Mouse (Mus musculus) thymus, postnatal 36 days (tissue): ENCODE results near the gene Myo10.

ENCODE experiments used
- DNase-seq, 2 experiments: peaks; one replicate each; pipeline ENCODE4 v3.0.0; 2022; ENCODE audit warnings: mixed read lengths in 2 of 2

Gene Myo10

DNA sequence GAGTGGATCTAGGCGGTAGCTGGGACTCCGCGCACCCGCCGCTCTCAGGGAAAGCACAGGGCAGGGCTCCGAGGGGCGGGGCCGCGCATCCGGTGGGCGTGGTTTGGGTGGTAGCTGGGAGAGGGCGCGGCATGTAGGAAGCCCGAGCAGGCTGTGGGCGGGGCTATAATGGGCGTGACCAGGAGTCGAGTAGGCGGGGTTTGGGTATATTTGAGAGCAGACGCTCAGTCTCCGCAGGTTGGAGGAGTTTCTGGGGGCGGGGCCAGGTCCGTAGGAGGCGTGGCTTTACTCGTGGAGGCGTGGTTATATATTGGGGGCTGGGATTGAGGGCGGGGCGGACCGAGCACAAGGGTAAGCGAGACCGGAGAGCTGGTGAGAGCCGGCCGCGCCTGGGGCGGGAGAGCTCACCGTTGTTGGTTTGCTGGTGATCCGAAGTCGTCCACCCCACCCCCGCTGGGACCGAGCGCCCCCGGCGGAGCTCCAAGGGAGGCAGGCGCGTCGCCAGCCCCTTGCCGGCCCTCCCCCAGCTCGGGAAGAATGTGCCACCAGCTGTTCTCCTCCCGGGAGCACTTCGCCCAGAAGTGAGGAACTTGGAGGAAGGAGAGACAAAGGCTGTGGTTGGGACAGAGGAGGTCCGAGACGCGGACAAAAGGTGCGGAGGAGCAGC lies at the start of gene Myo10:
Gene Myo10, plus strand, starts transcription at position 326 of the 667 bp plus-strand sequence.
- DNase-seq: peak; percentile 100

DNA sequence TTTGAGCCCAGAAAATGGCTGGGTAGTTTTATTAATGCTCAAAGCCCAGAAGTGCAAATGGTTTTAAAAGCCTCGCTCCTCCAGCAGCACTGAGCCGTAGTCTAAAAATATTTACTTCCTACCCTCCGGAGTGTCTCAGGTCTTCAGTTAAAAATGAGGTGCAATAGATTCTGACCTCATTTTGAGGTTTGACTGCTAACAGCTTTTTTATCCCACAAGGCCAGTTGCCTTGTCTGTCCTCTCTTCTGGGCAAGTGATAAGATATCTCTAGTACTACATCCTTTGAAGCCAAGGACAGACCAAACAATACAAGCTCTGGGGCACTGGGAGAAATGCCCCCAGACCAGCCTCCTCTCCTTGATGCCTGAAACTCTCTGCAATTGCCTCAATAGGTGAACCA lies 49.2 kb upstream of the Myo10 start:
- DNase-seq: no peak

DNA sequence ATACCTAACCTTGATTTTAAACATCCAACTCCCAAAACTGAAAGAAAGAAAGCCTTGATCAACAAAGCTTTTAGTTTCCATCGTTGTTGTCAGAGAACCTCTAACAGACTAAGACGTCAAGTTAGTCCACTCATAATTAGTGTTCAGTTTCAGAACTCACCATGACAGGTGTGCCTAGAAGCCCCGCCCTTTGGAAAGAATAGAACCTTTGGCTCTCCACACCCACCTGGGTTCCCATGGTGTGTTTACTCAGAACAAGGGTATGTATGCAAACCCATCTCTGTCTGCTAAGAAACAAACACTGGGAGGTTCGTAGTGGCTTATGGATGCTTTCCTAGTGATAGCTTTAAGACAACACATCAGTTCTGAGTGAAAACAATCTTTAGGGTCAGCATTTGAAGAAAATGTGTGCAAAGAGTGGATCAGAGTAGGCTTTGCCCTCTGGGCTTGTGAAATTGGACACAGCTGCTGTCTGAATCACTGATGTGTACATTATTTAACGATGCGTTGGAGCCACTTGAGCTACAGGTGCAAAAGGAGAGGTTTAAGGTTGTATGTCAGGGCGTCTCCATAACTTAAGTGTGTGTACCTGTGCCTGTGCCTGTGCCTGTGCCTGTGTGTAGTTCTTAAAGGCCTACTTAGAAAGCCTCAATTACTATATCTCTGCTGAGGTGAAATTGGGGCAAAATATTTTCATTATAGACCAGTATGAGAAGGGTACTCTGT lies 48.3 kb upstream of the Myo10 start:
- DNase-seq: no peak

DNA sequence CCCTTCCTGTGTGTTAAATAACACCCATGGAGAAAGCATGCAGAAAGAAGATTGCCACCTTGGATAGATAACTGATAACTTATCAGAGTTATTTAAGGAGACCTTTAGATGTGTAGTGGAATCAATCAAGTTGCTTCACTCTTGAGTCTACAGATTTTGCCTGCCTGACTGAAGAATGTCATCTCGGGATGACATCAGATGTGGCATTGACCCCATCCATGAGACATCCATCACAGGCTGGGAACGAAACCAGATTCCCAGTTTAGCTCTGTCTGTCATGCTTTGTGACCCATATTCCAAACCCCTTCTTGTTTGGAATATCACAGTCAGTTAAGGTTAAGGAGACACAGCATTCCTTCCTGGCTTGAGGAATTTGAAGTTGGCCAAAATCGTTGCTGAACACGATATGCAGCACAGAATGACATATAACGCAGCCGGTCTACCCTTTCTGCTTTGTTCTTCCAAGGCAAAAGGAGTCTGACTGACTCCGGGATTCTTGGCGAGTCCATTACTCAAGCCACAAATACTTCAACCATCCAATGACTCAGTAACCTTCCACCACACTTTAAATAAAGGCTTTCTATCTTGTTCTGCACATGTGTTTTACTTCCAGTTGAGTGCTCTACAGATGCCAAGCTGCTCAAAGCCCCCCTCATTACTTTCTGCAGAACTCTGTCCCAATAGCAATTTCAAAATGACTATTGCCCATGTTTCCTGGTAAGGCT lies 44.8 kb upstream of the Myo10 start:
- no peak for DNase-seq

DNA sequence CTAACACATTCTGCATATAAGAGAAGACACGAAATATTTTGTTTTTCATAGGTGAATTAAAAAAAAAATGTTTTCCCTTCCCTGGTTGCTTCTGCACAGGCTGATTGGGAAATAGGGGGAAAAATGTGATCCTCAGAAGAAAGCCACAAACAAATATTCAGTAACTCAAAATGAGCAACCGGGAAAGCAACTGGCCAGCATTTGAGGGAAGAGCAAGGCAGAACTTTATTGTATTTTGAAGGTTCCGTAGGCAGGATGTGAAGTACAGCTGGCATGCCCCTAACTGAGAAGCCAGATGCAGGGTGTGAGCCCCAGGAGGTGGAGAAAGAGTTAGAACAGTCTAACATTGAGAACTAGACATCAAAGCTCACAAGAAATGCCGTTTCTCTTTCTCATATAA lies 44.0 kb upstream of the Myo10 start:
- DNase-seq: peak; percentile 50 to 73

DNA sequence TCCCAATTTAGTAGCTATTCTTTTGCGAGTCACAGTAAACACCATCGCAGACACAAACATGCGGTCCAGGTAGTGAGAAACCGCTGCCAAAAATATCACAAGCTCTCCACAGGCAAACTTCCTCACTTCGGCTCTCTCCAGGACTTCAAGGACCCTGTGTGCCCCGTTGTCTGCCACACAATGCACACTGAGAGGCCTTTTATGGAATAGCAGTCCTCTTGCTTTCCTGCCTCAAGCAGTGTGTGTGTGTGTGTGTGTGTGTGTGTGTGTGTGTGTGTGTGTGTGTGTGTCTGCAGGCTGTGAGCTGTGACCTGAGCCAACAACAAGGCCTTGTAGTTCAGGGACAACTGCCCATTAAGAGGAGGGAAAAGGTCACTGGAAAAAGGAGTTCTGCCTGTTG lies 41.6 kb upstream of the Myo10 start:
- DNase-seq: peak in 1 of 2 experiments; percentile 24

DNA sequence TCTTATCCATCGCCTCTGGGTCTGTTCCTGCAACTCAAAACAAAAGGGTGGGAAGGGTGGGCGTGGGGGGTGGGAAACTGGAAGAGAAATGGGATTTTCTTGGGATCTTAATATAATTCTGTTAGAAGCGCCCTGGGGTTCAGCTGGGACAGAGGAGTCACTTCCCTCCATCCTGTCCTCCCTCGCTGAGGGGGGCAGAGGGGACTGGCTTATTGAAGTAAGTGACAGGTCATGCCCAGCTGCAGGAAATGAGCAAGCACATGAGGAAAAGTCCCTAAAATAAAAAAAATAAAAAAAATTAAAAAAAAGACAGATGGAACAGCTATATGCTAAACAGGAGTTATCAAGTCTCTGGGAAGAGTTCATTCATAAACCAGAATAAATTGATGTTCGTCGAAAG lies 40.3 kb upstream of the Myo10 start:
- DNase-seq: no peak

DNA sequence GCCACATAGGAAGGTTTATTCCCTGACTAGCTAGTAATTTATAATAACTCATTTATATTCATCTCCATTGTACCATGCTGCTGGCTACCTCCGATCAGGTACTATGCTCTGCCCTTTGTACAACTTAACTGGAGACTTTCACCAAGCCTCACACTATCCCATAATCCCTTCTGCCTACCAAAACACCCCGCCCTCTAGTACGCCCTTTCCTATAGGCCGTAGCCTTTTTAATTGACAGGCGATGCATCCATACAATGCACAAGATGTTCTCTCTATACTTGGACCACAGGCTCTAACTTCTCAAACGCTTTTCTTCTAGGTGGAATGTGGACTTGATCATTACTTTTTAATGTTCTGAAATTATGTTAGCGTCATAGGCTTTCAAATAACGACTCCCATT lies 39.0 kb upstream of the Myo10 start:
- DNase-seq: no peak

DNA sequence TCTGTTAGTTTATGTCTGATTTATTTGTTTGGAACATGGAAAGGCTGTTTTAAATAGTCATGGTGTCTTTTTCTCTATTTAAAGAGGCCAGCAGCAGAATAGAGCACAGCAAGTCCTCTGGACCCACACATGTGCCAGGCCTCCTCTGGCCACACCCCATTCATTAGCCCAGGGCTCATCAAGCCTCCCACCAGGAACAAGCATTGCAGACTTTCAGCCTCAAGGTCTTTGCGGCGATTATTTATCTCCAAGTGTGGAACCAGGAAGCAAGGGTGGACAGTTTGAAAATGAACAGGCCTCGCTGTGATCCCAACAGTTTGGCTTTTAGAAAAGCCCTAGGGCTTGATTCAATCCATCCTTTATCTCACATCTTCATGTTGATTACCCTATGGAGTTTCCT lies 35.5 kb upstream of the Myo10 start:
- DNase-seq: no peak

DNA sequence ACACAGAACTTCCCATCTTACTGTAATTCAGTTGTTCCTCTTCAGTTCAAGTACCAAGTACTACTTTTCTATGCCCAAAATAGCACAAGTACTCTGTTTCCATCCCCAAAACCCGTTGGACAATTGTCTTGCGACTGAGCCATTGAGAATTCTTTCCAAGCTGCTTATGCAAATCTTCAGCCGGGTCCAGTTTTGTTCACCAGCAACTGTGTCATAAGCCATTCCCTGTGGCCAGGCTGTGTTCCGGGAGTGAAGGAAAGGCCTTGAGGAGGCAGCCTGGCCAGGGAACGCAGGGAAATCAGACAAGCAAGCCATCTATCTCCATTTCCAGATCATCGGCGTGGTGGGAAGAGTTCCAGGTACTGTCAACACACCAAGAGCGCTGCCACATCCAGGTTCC lies 34.4 kb upstream of the Myo10 start:
- DNase-seq: no peak

DNA sequence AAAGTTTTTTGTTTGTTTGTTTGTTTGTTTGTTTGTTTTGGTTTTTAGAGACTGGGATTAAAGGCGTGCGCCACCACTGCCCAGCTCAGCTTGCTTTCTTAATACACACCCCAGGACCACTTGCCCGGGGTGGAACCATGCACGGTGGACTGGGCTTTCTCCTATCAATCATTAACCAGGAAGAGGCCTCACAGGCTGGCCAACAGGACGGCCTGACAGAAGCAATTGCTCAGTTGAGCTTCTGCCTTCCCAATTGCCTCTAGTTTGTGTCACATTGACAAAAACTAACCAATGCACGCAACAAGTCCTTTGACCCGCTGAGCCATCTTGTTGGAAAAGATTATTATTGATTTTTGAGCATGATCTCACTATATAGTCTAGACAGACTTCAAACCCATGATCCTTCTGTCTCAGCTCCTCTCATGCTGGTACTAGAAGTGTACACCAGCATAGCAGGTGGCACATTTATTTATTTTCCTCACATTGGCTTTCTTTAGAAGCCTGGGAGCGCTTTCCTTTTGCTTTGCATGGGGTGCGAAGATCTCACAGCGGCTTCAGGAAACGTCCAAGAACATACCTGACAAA lies 32.9 kb upstream of the Myo10 start:
- DNase-seq: no peak

DNA sequence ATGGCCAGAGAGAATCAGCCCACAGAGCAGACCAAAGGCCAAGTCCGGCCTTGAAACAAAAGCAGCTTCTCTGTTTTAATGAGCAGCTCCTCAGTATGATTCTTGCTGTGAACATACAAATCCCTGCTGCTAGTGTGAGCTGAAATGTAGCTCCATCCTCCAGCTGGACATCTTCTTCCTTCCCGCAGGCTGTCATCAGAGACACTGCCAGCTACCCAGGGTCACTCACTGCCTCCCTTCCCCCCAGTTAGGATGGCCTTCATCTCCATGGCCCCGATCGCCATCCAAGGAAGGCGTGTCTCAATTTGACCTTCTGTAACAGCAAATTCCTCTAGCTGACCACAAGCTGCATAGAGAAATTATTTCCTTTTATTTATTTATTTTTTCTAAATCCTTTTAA lies 32.4 kb upstream of the Myo10 start:
- no peak for DNase-seq

DNA sequence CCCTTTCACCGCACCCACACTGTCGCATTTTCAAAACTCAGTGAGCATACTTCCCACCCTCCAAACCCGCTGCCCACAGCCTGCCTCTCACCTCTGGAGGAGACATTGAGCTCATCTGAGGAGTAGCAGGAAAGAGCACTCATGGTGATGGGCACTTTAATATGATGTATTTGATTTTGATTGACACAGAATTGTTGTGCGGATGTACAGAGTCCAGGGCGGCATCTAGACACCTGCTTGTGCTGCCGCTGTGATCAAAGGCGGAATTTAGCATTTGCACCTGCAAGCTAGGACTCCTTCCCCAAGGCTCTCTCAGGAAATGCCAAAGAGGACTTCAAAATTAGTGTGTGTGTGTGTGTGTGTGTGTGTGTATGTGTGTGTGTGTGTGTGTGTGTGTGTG lies 31.4 kb upstream of the Myo10 start:
- DNase-seq: peak; percentile 54 to 76

DNA sequence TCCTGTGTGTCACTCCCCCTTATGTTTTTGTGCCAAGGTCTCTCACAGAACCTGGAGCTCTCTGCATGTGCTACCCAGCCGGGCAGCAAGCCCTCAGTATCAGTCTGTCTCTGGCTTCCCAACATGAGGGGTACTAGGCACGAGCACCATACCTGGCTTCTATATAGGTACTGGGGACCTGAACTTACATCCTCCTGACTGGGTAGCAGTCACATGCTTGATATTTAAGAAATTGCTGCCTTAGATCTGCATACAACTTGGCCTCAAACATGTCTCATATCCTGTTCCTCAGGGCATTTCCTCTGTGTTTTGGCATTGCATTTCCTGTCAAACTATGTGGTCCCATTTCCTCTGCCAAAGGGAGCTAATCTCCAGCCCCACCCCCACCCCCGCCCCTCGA lies 30.4 kb upstream of the Myo10 start:
- peak; percentile 35 to 43 for DNase-seq

DNA sequence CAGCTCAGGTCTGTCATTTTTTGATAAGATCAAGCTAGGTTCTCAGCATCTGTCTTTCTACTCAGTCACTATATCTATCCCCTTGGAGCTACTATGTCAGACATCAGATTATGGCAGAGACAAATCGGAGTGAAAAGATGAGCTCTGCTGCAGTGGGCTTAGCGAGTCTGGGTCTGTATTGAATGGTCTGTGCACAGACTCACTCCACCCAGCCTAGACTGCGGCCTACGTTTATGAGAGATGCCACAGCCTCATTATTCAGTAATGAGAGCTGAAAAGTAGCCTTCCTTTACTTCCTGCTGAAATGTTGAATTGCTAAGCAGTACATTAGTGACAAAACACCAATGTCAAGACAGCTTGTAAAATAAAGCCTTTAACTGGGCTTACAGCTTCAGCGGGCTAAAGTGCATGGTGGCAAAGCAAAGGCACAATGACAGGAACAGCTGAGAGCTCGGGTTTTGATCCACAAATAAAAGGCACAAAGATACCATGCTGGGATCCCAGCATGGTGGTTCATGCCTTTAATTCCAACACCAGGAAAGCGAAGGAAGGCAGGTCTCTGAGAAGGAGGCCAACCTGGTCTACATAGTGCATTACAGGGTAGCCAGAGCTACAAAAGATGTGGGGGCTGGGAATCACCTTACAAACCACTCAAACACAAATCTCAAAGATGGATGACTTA lies 28.7 kb upstream of the Myo10 start:
- DNase-seq: no peak

DNA sequence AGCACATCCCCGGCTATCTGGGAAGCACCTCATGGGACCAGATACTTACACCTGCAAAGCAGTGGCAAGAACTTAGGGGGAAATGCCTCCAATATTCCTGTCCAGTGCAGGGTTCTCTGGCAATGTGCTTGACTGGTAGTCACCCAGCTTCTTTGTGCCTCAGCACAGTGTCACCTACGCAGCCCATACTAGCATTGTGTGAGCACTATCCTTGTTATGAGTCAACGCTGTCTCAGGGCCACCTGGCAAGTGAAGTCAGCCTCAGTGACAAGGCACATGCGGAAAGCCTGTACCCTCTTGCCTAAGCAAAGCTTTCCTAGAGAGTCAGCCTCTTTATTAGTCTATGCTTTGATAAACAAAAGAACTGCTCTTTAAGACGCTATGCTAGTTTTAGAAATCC lies 24.0 kb upstream of the Myo10 start:
- no peak for DNase-seq

DNA sequence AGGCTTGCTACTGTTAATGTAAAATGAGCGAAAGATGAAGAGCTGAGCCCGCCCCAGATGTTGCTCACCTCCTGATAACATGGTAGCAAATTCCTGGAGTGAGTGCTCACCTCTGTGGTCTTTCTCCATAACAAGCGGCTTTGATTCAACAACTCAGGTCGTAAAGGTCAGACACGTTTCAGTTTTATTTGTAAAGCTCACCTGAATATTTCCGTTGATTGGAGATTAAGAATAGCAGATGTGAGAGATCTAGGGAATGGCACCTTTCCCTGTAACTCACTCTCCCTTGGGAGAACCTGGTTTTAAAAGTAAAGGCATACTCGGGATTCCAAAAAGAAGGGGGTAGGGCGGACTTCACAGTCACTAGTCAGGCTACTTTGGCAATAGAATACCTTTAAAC lies 20.0 kb upstream of the Myo10 start:
- DNase-seq: no peak

DNA sequence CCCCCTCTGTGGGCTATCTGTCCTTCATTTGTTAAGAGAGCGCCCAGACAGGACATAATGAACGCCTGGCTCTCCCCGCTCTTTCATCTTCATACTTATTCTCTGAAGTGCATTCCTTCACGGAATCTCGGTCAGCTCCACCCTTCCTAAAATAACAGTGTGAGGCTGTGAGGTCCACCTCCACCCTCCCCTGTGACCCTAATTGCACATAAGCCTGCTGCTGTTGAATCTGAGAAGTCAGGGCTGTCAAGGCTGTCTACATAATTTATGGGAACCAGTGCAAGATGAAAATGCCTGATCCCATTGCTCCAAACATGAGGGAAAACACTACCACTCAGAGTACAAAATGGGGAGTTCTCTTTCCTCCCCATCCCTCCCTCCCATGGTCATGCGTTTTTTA lies 19.0 kb upstream of the Myo10 start:
- no peak for DNase-seq

DNA sequence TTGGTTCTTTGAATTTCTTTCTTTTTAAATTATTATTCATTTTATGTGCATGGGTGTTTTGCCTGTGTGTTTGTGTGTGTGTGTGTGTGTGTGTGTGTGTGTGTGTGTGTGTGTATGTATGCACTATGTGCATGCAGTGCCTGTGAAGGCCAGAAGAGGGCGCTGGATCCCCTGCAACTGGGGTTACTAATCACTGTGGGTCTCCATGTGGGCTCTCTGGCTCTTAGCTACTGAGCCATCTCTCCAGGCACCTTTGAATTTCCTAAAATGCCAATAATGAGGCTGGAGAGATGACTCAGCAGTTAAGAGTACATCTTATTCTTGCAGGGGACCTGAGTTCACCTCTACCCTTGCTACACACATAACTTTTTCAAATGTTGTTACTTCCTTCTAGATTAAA lies 18.1 kb upstream of the Myo10 start:
- no peak for DNase-seq

DNA sequence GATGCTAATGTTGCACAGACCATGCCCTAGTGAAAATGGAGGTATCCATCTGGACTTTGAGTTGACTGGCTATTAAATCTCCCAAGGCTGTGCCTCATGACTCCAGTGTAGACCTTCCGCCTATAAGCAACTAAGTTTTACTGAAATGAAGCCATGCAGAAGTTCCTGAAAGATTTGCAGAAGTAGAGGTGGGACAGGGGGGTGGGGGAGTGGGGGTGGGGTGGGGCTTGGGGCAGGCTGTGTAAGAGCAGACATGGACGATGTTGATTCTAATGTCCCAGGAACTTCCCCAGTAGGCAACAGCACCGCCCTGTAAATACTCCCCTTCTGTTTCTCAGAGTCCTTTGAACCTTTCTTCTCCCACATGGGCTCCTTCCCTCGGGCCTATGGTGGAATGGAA lies 16.9 kb upstream of the Myo10 start:
- no peak for DNase-seq

DNA sequence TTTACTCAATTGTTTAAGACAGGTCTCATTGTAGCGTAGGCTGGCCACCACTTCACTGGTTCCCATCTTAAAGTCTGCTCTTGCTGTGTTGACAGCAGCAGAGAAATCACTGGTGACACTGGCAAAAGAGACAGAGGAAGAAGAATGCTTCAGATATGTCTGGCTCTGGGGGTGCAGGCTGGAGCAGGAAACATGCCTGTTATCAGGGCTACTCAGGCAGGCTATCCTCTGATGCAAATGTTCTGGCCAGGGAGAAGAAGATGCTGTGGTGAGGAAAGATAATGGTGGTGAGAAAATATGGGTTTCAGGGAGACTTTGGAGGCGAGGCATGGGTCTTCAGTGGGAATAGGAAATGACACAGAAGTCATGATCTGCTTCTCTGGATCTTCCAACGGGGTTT lies 13.6 kb upstream of the Myo10 start:
- DNase-seq: no peak

DNA sequence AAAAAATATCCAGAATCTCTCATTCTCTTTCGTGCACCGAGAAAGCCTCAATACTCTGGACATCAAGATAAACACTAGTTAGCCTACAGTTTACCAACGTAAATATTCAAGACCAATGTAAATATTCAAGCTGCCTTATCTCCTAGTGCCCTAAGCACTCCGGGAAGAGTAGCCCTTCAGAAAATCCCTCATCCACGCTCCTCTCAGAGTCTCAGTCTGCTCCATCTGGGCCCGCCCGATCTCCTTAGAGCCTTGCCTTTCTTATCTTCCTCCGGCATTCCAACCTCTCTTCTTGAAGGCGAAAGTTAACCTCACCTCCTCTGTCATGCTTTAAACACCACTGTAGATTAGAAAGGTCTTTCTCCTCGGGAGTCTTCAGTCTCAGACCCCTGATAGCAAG lies 13.1 kb upstream of the Myo10 start:
- no peak for DNase-seq

DNA sequence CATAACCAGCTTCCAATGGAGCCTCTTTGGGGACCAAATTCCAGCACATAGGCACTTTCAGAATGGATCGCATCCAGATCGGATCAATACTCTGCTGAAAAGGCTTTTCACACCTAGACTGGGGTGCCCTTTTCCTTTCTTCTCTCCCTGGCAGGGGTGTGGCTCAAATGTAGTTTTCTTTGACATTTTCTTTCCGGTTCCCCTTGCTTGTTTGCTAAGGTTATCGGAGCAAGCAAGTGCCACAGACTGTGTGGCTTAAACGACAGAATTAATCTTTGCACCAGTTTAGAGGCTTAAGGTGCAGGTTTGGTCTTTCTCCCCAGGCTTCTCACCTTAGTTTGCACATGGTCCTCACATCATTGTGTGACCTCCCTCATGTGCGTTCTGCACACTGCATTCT lies 11.1 kb upstream of the Myo10 start:
- DNase-seq: no peak
